Mouse (Mus musculus) spleen, adult 2 months (tissue): Measurements from ENCODE around the gene Ndufv3. TPM values are rescaled to one million over a fixed set of nuclear protein-coding genes. Genes with fewer than 3 reads are reported as not detected.

Source experiments
- DNase-seq, 2 experiments: peaks; one replicate each; pipeline versions ENCODE4 v3.0.0 to v3.0.0-alpha.2; 2012 to 2021; ENCODE audit warnings: low spot score in 2 of 2, low read depth in 1 of 2
- H3K27ac ChIP-seq: fragments of 200-500 bp; 2 replicates; pipeline ENCODE4 v1.5.1; 2012; ENCODE audit warnings: low read length, inconsistent platforms; ENCODE audit not compliant: insufficient read depth
- H3K27me3 ChIP-seq: fragments of 200-500 bp; 2 replicates; pipeline ENCODE4 v1.6.1; 2012; ENCODE audit warnings: mild to moderate bottlenecking, moderate library complexity, low read length, inconsistent platforms; ENCODE audit not compliant: control insufficient read depth, insufficient read depth
- H3K36me3 ChIP-seq: fragments of 200-500 bp; 2 replicates; pipeline ENCODE4 v1.6.1; 2012; ENCODE audit warnings: mild to moderate bottlenecking, low read length, inconsistent platforms; ENCODE audit not compliant: control insufficient read depth, insufficient read depth
- H3K4me1 ChIP-seq: fragments of 200-500 bp; 2 replicates; pipeline ENCODE4 v1.6.1; 2011; ENCODE audit warnings: inconsistent platforms; ENCODE audit not compliant: control insufficient read depth, insufficient read depth, insufficient read length
- H3K4me3 ChIP-seq: fragments of 200-500 bp; 2 replicates; pipeline ENCODE4 v1.5.1; 2011; ENCODE audit warnings: mild to moderate bottlenecking, inconsistent platforms; ENCODE audit not compliant: insufficient read depth, insufficient read length; ENCODE audit errors: extremely low read depth
- CTCF ChIP-seq: fragments of 200-500 bp; IDR thresholded peaks from 2 replicates; pipeline ENCODE4 v1.5.1; 2011; ENCODE audit warnings: mild to moderate bottlenecking, inconsistent platforms; ENCODE audit not compliant: insufficient read depth, insufficient read length, insufficient replicate concordance; ENCODE audit errors: extremely low read depth
- POLR2A ChIP-seq: fragments of 200-500 bp; IDR thresholded peaks from 2 replicates; pipeline ENCODE4 v1.6.1; 2011; ENCODE audit warnings: low read depth, low read length, inconsistent platforms
- WGBS: fragments of 180-500 bp; shearing (Covaris S2); methylation state at CpG from one replicate; pipeline ENCODE4 v1.1.7; 2018; 5-methylcytosine and 5-hydroxymethylcytosine counted together
- polyA plus RNA-seq: library from polyadenylated mRNA; depleted of rRNA; stranded (reverse); fragments of >200 nt; gene quantifications from 2 replicates; pipeline ENCODE4 v1.2.3, GENCODE M21; 2012; rRNA removed

Gene Ndufv3
- polyA plus RNA-seq, 1 experiment, result 42.7 TPM

DNA sequence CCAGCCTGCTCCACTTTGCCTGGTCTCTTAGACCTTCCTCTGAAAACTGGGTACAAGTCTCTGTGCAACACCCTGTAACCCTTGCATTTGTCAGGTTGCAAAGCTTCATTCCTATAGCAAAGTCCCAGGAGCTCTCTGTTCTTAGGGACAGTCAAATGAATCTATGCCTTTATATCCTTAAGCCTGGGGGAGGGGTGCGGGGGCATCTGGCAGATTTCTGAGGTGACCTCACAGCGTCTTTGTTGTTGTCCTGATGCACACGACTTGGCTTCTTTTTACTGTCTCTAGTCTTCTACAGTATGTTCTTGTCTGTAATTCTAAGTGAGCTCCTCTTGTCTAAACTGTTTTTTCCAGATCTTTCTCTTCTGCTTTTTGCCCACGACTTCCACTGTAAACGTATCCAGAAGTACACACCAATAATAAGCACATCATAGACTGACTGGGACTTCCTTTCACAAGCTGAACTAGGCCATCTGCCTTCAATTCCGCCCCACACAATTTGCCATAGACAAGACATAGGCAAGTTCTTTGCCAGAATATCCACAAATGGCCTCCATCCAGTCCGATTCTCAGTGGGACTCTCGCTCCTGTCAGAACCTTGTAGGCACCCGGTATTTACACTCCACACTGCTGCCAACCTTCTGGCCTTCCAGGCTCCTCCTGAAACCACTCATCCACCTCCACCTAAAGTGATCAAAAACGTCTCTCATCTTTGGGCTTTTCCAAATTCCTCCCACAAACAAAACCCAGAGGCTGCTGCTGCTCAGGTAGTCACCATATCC lies 56.7 kb downstream of the Ndufv3 start:
- H3K4me1 ChIP-seq, result no peaks in the 10 kb centered on the region
- DNase-seq, result no peak
- no peaks in the 10 kb centered on the region for H3K27me3 ChIP-seq
- H3K27ac ChIP-seq, result no peak overlapping the region
- 78% methylated on average over 10 of the region's 10 CpGs for WGBS
- H3K4me3 ChIP-seq, result no peak overlapping the region
- H3K36me3 ChIP-seq, result no peaks in the 10 kb centered on the region
- no peak for TF ChIP-seq CTCF
- no peak for TF ChIP-seq POLR2A

DNA sequence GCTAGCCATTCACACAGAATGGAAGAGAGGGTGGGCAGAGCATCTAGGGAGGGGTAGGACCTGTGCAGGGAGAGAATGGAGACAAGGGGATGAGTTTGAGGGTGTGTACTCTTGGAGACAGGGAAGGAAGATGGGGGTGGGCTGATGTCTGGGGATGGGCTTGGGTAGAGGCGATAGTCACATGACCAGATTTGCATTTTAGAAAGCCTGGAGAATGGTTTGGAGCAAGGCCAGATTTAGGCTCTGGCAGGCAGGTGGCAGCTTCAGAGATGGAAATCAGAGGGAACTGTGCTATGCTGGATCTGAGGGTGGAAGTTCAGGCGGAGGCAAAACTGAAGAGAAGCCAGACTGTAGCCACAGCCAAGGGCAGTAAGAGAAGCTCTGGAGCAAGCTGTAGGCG lies 60.4 kb downstream of the Ndufv3 start:
- Histone ChIP-seq H3K36me3 (peaks cover 1% of the 10 kb centered on the region; the same call in 1 of the 2 replicates), H3K4me1 (no peaks in the 10 kb centered on the region), H3K27ac (no peak overlapping the region), H3K27me3 (no peaks in the 10 kb centered on the region), H3K4me3 (no peak overlapping the region)
- 89% methylated on average over 3 of the region's 3 CpGs for WGBS
- no peak for TF ChIP-seq CTCF
- no peak for TF ChIP-seq POLR2A
- DNase-seq, result no peak

Other genes starting within 250 kb of the Ndufv3 start
- gene Rsph1, start 242.7 kb upstream of the Ndufv3 start, polyA plus RNA-seq, result 0.08 and 0.13 TPM in 2 replicates
- 26.2 and 33.4 TPM in 2 replicates for gene Slc37a1, start 233.3 kb upstream of the Ndufv3 start, polyA plus RNA-seq
- gene Pde9a, start 133.9 kb upstream of the Ndufv3 start, polyA plus RNA-seq, result 0.77 and 1.3 TPM in 2 replicates
- gene Wdr4, start 135 bp upstream of the Ndufv3 start, polyA plus RNA-seq, result 24.5 and 24.9 TPM in 2 replicates
- 18.9 and 28.2 TPM in 2 replicates for gene Pknox1, start 44.6 kb downstream of the Ndufv3 start, polyA plus RNA-seq
- gene Cbs, start 117.1 kb downstream of the Ndufv3 start, polyA plus RNA-seq, result 7.4 and 9.4 TPM in 2 replicates
- gene U2af1, start 138.8 kb downstream of the Ndufv3 start, polyA plus RNA-seq, result 32.4 and 36.2 TPM in 2 replicates
- gene Cryaa, start 157.7 kb downstream of the Ndufv3 start, polyA plus RNA-seq, result 0.54 and 0.82 TPM in 2 replicates